ENCODE assay signal across 25 mouse cellular contexts in genomic region chr2:104323351-104323750, GRCm38 (mm10).
"Had no signal": no experiment of that assay in that cellular context is flagged by ENCODE, and none has a peak within 500 bp of the region (broad histone marks: within the 10 kb centered on the region; RNA-seq: fewer than 3 reads in every experiment).

No protein-coding gene starts in this region.

- H3K4me2 ChIP-seq: heart, embryonic 13.5 days; heart, embryonic 15.5 days; hindbrain, embryonic 13.5 days; hindbrain, embryonic 15.5 days; kidney, embryonic 15.5 days; limb, embryonic 13.5 days; limb, embryonic 15.5 days; liver, embryonic 12.5 days had no signal

- ATAC-seq: hindbrain, postnatal 0 days; intestine, embryonic 16.5 days; liver, embryonic 12.5 days had no signal

- H3K27me3 ChIP-seq: heart, embryonic 13.5 days; heart, embryonic 15.5 days; hindbrain, embryonic 13.5 days; hindbrain, embryonic 15.5 days; kidney, embryonic 15.5 days; limb, embryonic 15.5 days; liver, embryonic 12.5 days had no signal

- H3K4me3 ChIP-seq: heart, embryonic 10.5 days; heart, embryonic 13.5 days; heart, embryonic 15.5 days; hindbrain, embryonic 13.5 days; hindbrain, embryonic 15.5 days; kidney, embryonic 15.5 days; limb, embryonic 13.5 days; limb, embryonic 15.5 days; liver, embryonic 12.5 days had no signal

- H3K4me1 ChIP-seq: heart, embryonic 10.5 days; heart, embryonic 13.5 days; heart, embryonic 15.5 days; liver, embryonic 12.5 days had no signal

- H3K36me3 ChIP-seq: heart, embryonic 10.5 days; heart, embryonic 13.5 days; heart, embryonic 15.5 days; hindbrain, embryonic 13.5 days; hindbrain, embryonic 15.5 days; kidney, embryonic 15.5 days; limb, embryonic 13.5 days; limb, embryonic 15.5 days; liver, embryonic 12.5 days had no signal

- H3K9ac ChIP-seq: heart, embryonic 13.5 days; heart, embryonic 15.5 days; hindbrain, embryonic 13.5 days; hindbrain, embryonic 15.5 days; kidney, embryonic 15.5 days; limb, embryonic 13.5 days; limb, embryonic 15.5 days; liver, embryonic 12.5 days; liver, embryonic 14.5 days had no signal

- H3K9me3 ChIP-seq: heart, embryonic 10.5 days; heart, embryonic 13.5 days; heart, embryonic 15.5 days; hindbrain, embryonic 13.5 days; hindbrain, embryonic 15.5 days; kidney, embryonic 15.5 days; limb, embryonic 13.5 days; limb, embryonic 15.5 days; liver, embryonic 12.5 days had no signal

- DNase-seq: gastrocnemius, postnatal 14 days; gastrocnemius, postnatal 36 days; heart, adult 18-20 months; heart, postnatal 14 days; heart, postnatal 36 days; kidney, adult 11 months; kidney, adult 2 months; kidney, adult 9 months; kidney, postnatal 14 days; kidney, postnatal 36 days; layer of hippocampus, postnatal 36 days; left cerebral cortex, postnatal 4 days had no signal

- H3K27ac ChIP-seq: heart, embryonic 10.5 days; heart, embryonic 13.5 days; heart, embryonic 15.5 days; hindbrain, embryonic 13.5 days; hindbrain, embryonic 15.5 days; hindbrain, postnatal 0 days; kidney, embryonic 15.5 days; kidney, postnatal 0 days; limb, embryonic 13.5 days; limb, embryonic 15.5 days; liver, embryonic 12.5 days; liver, embryonic 14.5 days had no signal
